10 mouse cellular contexts compared by ENCODE assay signal in genomic region chr1:78707280-78707679, GRCm38 (mm10). TPM values are rescaled to one million over a fixed set of nuclear protein-coding genes. Genes with fewer than 3 reads are reported as not detected.
A peak's percentile ranks its signal among the peaks of the same experiment; 100 is the strongest.
DNase-seq lines count a peak whose midpoint lies in the region; TF ChIP-seq lines count a peak whose summit lies in the region.
"Had no signal": no experiment of that assay in that cellular context is flagged by ENCODE, and none has a peak within 500 bp of the region (broad histone marks: within the 10 kb centered on the region; RNA-seq: fewer than 3 reads in every experiment).

No protein-coding gene starts in this region.

- no peak overlapping the region for H3K4me3 ChIP-seq in myocyte

- intact Hi-C loops in left cerebral cortex, postnatal 14 days (cut with DNase I): no loop called here
- intact Hi-C loops in heart, postnatal 36 days (cut with DNase I): no loop called here

- no peaks in the 10 kb centered on the region for H3K79me2 ChIP-seq in myocyte (ENCODE audit: control insufficient read depth, insufficient read depth)

- DNase-seq in cerebellum, postnatal 14 days: peak; percentile 27 to 53
- no peak for DNase-seq in cerebellum, adult 11 months
- DNase-seq in left cerebral cortex, postnatal 14 days (ENCODE audit: low spot score in 2 of 2): peak; percentile 67 to 81
- no peak for DNase-seq in left cerebral cortex, adult 8-10 months (ENCODE audit: low spot score in 2 of 2)
- DNase-seq in MEL-GATA-1-ER (ENCODE audit: extremely low read depth, low read depth): peak; percentile 12
- DNase-seq in natural killer cell, adult 2 months (ENCODE audit: low spot score in 2 of 2): no peak
- no peak for DNase-seq in heart, postnatal 36 days

- no peak overlapping the region for H3K4me2 ChIP-seq in myocyte (ENCODE audit: low read depth)
- H3K4me2 ChIP-seq: heart, embryonic 11.5 days; midbrain, embryonic 11.5 days had no signal

- H3K27me3 ChIP-seq in myocyte (ENCODE audit: control insufficient read depth, insufficient read depth, insufficient read length): no peaks in the 10 kb centered on the region

- TF ChIP-seq POLR2A in myocyte (IDR thresholded peaks at IDR 0.05; ENCODE audit: insufficient read length, low read depth): no peak

- H3K36me3 ChIP-seq in myocyte (ENCODE audit: control insufficient read depth, insufficient read depth): peaks cover 72% of the 10 kb centered on the region

- no peak overlapping the region for H3ac ChIP-seq in myocyte (ENCODE audit: control insufficient read depth, insufficient read length)

TF ChIP-seq in myocyte, 11 proteins besides CTCF, POLR2A, EP300 and RAD21:
- TF ChIP-seq POLR2AphosphoS2 (IDR thresholded peaks at IDR 0.05; ENCODE audit: insufficient read length, low read depth) (peak; percentile 7), MYOG (IDR thresholded peaks at IDR 0.05; ENCODE audit: control insufficient read depth in 1 of 3, insufficient read depth in 1 of 3, insufficient read length in 2 of 3, low read depth in 2 of 3) (no peak)

RNA-seq across cellular contexts. Expression of gene Utp14b, which starts 49.4 kb away (rescaled TPM):
- 10 to 100 TPM; 12.8 to 14.1 TPM for total RNA-seq in left cerebral cortex, postnatal 14 days (2021)
- 10 to 100 TPM; 15.6 to 18.7 (median 16.1) TPM for total RNA-seq in left cerebral cortex, adult 8-10 months (2022)
- 3.0 TPM for polyA plus RNA-seq in myocyte (2012; fragmentation: generic; extraction: Trizol)
- total RNA-seq in heart, postnatal 36 days (2021): 1 to 10 TPM in 1 of 2 experiments, under 1 TPM in 1; 0.98 to 1.1 TPM

RNA-seq across cellular contexts. Expression of gene Acsl3, which starts 49.7 kb away (rescaled TPM):
- total RNA-seq in left cerebral cortex, postnatal 14 days (2021): 100 to 1,000 TPM; 138 to 147 TPM
- 100 to 1,000 TPM; 161 to 175 (median 167) TPM for total RNA-seq in left cerebral cortex, adult 8-10 months (2022)
- polyA plus RNA-seq in myocyte (2012; fragmentation: generic; extraction: Trizol): 106 TPM
- 1 to 10 TPM; 4.3 to 5.4 TPM for total RNA-seq in heart, postnatal 36 days (2021)

Comparison
In these comparisons a context has a peak if more than half of its experiments do, and no peak if none do; other contexts are left out.
1. DNase-seq: peak in cerebellum, postnatal 14 days (2 of 2), left cerebral cortex, postnatal 14 days (2 of 2) and MEL-GATA-1-ER (single experiment); none in cerebellum, adult 11 months (single experiment), left cerebral cortex, adult 8-10 months (0 of 2), natural killer cell, adult 2 months (0 of 2) and heart, postnatal 36 days (0 of 2).
2. RNA of gene Utp14b, which starts 49.4 kb away (total RNA-seq): 15.6 to 18.7 TPM in left cerebral cortex, adult 8-10 months and 12.8 to 14.1 TPM in left cerebral cortex, postnatal 14 days; 0.98 to 1.1 TPM in heart, postnatal 36 days; every median in the first group is over 4 times any median in the second.
3. RNA of gene Acsl3, which starts 49.7 kb away (total RNA-seq): 161 to 175 TPM in left cerebral cortex, adult 8-10 months and 138 to 147 TPM in left cerebral cortex, postnatal 14 days; 4.3 to 5.4 TPM in heart, postnatal 36 days; every median in the first group is over 10 times any median in the second.